Mouse (Mus musculus): ENCODE data around the gene Mtmr4.

DNA sequence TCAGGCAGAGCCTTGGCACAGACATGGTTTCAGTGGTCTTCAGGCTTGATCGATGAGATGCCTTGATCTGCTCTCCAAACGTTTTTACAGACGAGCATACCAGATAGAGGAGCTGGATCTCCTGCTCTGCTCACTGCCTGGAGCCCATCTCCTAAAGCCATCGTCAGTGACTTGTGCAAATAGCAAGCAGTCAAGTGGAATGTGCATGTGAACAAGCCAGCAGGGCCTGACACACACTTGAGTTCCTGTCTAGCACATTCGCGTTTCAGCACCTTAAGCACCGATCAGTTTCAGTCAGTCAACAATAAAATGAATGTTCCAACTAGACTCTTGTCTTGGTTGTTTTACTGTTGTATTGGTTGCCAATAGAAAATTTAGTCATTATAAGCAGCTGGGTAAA, 67.3 kb downstream of the Mtmr4 start:
- TF ChIP-seq CTCF (IDR thresholded peaks at IDR 0.05; ENCODE audit: borderline replicate concordance, insufficient read depth, low read length) (no peak), POLR2A (IDR thresholded peaks at IDR 0.05; ENCODE audit: low read depth, low read length) (no peak)

Measured in embryonic fibroblast, embryonic 13.5 days (primary cell).